Mouse (Mus musculus) embryonic facial prominence, embryonic 11.5 days (tissue): Measurements from ENCODE around the gene Hspb6. TPM values are rescaled to one million over a fixed set of nuclear protein-coding genes. Genes with fewer than 3 reads are reported as not detected.

Experiments used
- ATAC-seq: fragments of 200-750 bp; cut with Nextera tagmentation; replicated peaks from 2 replicates; pipeline ENCODE4 v1.8.0; 2017; ENCODE audit warnings: low read depth; ENCODE audit not compliant: insufficient number of reproducible peaks, low FRiP score, low TSS enrichment
- DNase-seq: peaks from one replicate; pipeline ENCODE4 v3.0.0-alpha.2; 2015; ENCODE audit warnings: low spot score
- H3K27ac ChIP-seq: fragments of 300-500 bp; sonication (generic); replicated peaks from 2 replicates; pipeline ENCODE4 v1.5.1; 2014; ENCODE audit warnings: mild to moderate bottlenecking, low read depth, low read length, control low read depth
- H3K27me3 ChIP-seq: fragments of 300-500 bp; sonication (generic); 2 replicates; pipeline ENCODE4 v1.6.1; 2014; ENCODE audit warnings: mild to moderate bottlenecking, low read length, moderate library complexity, mixed read lengths; ENCODE audit not compliant: control insufficient read depth, insufficient read depth
- H3K36me3 ChIP-seq: fragments of 300-500 bp; sonication (generic); replicated peaks from 2 replicates; pipeline ENCODE4 v1.6.1; 2014; ENCODE audit warnings: low read depth, mild to moderate bottlenecking, low read length, moderate library complexity, mixed read lengths; ENCODE audit not compliant: control insufficient read depth, insufficient read depth
- H3K4me1 ChIP-seq: fragments of 300-500 bp; sonication (generic); 2 replicates; pipeline ENCODE4 v1.6.1; 2014; ENCODE audit warnings: low read length, mixed read lengths; ENCODE audit not compliant: control insufficient read depth, insufficient read depth
- H3K4me2 ChIP-seq: fragments of 300-500 bp; sonication (generic); 2 replicates; pipeline ENCODE4 v1.6.1; 2014; ENCODE audit warnings: low read depth, mild to moderate bottlenecking, control low read depth, low read length, moderate library complexity
- H3K4me3 ChIP-seq: fragments of 300-500 bp; sonication (generic); 2 replicates; pipeline ENCODE4 v1.5.1; 2014; ENCODE audit warnings: low read depth, low read length, control low read depth
- H3K9ac ChIP-seq: fragments of 300-500 bp; sonication (generic); replicated peaks from 2 replicates; pipeline ENCODE4 v1.6.1; 2014; ENCODE audit warnings: mild to moderate bottlenecking, control low read depth, low read length
- H3K9me3 ChIP-seq: fragments of 300-500 bp; sonication (generic); replicated peaks from 2 replicates; pipeline ENCODE4 v1.6.1; 2016; ENCODE audit warnings: mild to moderate bottlenecking, low read length, inconsistent platforms, mixed read lengths; ENCODE audit not compliant: control insufficient read depth
- WGBS: fragments of 180-500 bp; shearing (Covaris S2); extraction: QIAGEN DNeasy Blood & Tissue Kit; methylation state at CpG from one replicate; pipeline ENCODE4 v1.1.7; 2014; 5-methylcytosine and 5-hydroxymethylcytosine counted together
- polyA plus RNA-seq: library from polyadenylated mRNA; unstranded; fragments of >200 nt; fragmentation: Nextera tagmentation; extraction: Ambion mirVana; gene quantifications from 2 replicates; pipeline ENCODE4 v1.2.1, GENCODE M21; 2014

The Hspb6 gene
- polyA plus RNA-seq, 1 experiment from 2014 or later, result 4.4 TPM

DNA sequence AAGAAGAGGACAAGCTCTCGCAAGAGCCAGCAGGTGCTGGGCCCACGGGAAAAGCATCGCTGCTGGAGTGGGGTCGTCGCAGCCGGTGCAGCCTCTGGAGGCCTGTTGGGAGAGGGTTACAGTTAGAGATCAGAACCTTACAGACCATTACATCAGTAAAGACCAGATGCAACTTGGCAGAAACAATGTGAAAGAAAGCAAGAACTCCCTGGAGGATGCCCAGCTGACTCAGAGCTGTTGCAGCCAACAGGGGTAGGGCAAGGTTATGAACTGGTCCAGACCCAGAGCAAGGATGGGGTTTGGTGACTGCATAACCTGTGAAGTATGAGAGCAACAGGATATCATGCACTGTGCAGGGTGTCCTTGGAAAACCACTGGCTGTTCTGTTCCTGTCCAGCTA, 27.5 kb upstream of the Hspb6 start:
- ATAC-seq (no peak), DNase-seq (no peak)
- 0 out of 2 replicates have a peak, but pooled peaks cover 4% of the 10 kb centered on the region for H3K4me1 ChIP-seq
- H3K4me2 ChIP-seq, result no peak overlapping the region
- H3K9me3 ChIP-seq, result no peaks in the 10 kb centered on the region
- no peak overlapping the region for H3K4me3 ChIP-seq
- peaks cover 6% of the 10 kb centered on the region for H3K36me3 ChIP-seq
- 72% methylated on average over 6 of the region's 6 CpGs for WGBS
- H3K9ac ChIP-seq, result no peak overlapping the region
- no peaks in the 10 kb centered on the region for H3K27me3 ChIP-seq
- H3K27ac ChIP-seq, result no peak overlapping the region

DNA sequence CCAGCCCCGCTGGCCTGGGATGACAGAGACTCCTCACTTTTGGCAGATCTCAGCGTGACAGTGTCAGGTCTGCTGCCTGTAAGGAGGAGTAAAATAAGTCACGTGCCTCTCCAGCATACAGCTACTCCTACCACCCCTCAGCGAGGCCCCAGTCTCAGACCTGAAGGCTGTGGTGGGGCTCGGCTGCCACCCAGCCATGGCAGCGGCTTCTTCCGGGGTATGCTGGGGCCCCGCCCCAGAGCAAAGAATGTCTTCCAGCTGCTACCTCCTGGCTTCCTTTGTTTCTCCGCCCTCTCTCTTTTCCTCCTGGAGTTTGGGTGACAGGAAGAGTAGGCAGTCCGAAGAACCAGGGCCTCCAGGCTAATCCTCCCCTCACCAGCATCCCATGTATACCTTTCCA, 26.0 kb upstream of the Hspb6 start:
- Histone ChIP-seq H3K4me1 (0 out of 2 replicates have a peak, but pooled peaks cover 4% of the 10 kb centered on the region), H3K9me3 (no peaks in the 10 kb centered on the region), H3K36me3 (peaks cover 6% of the 10 kb centered on the region), H3K9ac (no peak overlapping the region), H3K27me3 (no peaks in the 10 kb centered on the region), H3K27ac (no peak overlapping the region), H3K4me2 (no peak overlapping the region), H3K4me3 (no peak overlapping the region)
- 23% methylated on average over 10 of the region's 10 CpGs for WGBS
- no peak for ATAC-seq
- peak; percentile 46 for DNase-seq

DNA sequence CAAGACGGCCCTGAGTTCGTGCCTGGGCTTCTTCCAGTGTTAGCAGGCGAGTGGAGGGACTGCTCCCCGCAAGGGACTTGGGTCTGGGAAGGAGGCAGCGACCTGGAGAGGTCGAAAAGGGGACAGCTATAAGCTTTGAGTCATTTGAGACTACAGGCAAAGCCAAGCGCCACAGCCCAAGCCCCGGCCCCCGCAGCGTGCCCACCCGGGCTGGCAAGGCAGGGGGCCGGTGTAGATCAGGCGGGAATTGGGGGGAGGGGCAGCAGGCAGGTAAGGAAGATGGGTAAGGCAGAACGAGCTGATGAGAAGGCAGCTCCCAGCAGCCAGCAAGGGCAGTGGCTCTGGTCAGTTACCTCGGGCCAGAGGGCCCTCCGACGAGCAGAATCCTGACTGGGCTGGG, 25.6 kb upstream of the Hspb6 start:
- H3K27me3 ChIP-seq, result no peaks in the 10 kb centered on the region
- H3K9ac ChIP-seq, result peak overlapping the region; percentile 10
- H3K9me3 ChIP-seq, result no peaks in the 10 kb centered on the region
- no peak overlapping the region for H3K4me2 ChIP-seq
- H3K4me1 ChIP-seq, result 0 out of 2 replicates have a peak, but pooled peaks cover 4% of the 10 kb centered on the region
- H3K27ac ChIP-seq, result no peak overlapping the region
- ATAC-seq (0 out of 2 replicates have a peak, but pooled peaks have one; percentile 21), DNase-seq (no peak)
- WGBS, result 10% methylated on average over 15 of the region's 17 CpGs
- H3K4me3 ChIP-seq, result no peak overlapping the region
- peaks cover 8% of the 10 kb centered on the region for H3K36me3 ChIP-seq

DNA sequence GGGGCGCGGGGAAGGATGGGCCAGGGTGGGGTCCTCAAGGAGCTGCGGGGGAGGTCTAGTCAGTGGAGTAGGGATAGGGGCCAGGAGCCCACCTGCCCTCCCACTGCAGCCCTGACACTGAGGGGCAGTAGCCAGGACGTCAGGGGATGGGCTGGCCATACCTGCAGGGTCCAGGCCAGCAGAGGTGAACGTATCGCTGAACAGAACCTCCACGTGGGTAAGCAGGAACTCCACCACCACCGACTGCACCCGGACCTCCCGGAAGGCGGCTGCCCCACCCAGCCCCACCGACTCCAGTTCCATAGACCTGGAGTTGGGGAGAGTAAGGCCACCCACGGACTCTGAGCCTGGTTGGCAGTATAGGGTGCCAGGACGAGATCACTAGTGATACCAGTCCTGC, 25.0 kb upstream of the Hspb6 start:
- no peak overlapping the region for H3K27ac ChIP-seq
- H3K27me3 ChIP-seq, result no peaks in the 10 kb centered on the region
- 0 out of 2 replicates have a peak, but pooled peaks cover 4% of the 10 kb centered on the region for H3K4me1 ChIP-seq
- no peak overlapping the region for H3K9ac ChIP-seq
- peaks cover 11% of the 10 kb centered on the region for H3K36me3 ChIP-seq
- no peak for DNase-seq
- no peak overlapping the region for H3K4me2 ChIP-seq
- no peak for ATAC-seq
- no peaks in the 10 kb centered on the region for H3K9me3 ChIP-seq
- 83% methylated on average over 14 of the region's 14 CpGs for whole genome bisulfite sequencing
- no peak overlapping the region for H3K4me3 ChIP-seq

- Histone ChIP-seq H3K9ac (no peak overlapping the region; the same call in 1 of the 2 replicates), H3K36me3 (peaks cover 8% of the 10 kb centered on the region), H3K27ac (no peak overlapping the region), H3K9me3 (no peaks in the 10 kb centered on the region), H3K4me2 (no peak overlapping the region), H3K4me1 (peaks cover 4% of the 10 kb centered on the region; the same call in 1 of the 2 replicates), H3K4me3 (no peak overlapping the region), H3K27me3 (no peaks in the 10 kb centered on the region)
- ATAC-seq (no peak), DNase-seq (no peak)
- WGBS, result 84% methylated on average over 9 of the region's 9 CpGs
These were observed 20.6 kb upstream of the Hspb6 start for GRCm38 (mm10) chr7:30531291-30531815.

DNA sequence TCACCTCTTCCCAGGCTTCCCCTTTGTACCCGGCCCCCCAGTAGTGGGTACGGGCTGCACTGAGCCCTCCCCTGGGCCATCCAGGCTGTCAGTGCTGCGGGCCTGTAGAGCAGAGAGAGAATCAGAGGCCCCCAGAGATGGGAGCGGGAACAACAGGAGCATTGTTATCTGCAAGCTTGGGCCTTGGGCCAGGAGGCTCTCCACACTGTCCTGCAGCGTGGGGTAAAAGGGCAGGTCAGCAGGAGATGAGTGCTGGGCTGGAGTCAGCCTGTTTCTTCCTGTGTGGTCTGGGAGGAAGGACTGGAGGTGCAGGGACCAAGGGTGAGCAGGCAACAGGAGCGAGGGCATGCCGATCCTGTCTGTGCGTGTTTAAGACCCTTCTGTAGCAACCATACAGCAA, 19.0 kb upstream of the Hspb6 start:
- ATAC-seq, result 0 out of 2 replicates have a peak, but pooled peaks have one; percentile 7
- DNase-seq, result peak; percentile 15
- no peak overlapping the region for H3K4me3 ChIP-seq
- 13% methylated on average over 8 of the region's 8 CpGs for WGBS
- H3K36me3 ChIP-seq, result peaks cover 8% of the 10 kb centered on the region
- H3K4me2 ChIP-seq, result peak overlapping the region; percentile 6; the same call in 1 of the 2 replicates
- no peaks in the 10 kb centered on the region; the same call in 1 of the 2 replicates for H3K4me1 ChIP-seq
- no peaks in the 10 kb centered on the region for H3K9me3 ChIP-seq
- peak overlapping the region; percentile 30; the same call in 1 of the 2 replicates for H3K9ac ChIP-seq
- H3K27me3 ChIP-seq, result no peaks in the 10 kb centered on the region
- H3K27ac ChIP-seq, result no peak overlapping the region

- 6% methylated on average over 26 of the region's 26 CpGs for WGBS
- ATAC-seq, result peak; percentile 50
- no peaks in the 10 kb centered on the region for H3K27me3 ChIP-seq
- H3K4me3 ChIP-seq, result peak overlapping the region; percentile 71
- H3K4me1 ChIP-seq, result no peaks in the 10 kb centered on the region; the same call in 1 of the 2 replicates
- H3K4me2 ChIP-seq, result peak overlapping the region; percentile 88
- H3K36me3 ChIP-seq, result peaks cover 4% of the 10 kb centered on the region
- no peak overlapping the region; the same call in 1 of the 2 replicates for H3K27ac ChIP-seq
- H3K9me3 ChIP-seq, result no peaks in the 10 kb centered on the region
- no peak for DNase-seq
- H3K9ac ChIP-seq, result peak overlapping the region; percentile 77
These were observed 17.9 kb upstream of the Hspb6 start for GRCm38 (mm10) chr7:30533941-30534632.
